Mouse (Mus musculus) ES-E14 (cell line): Measurements from ENCODE around the gene Fem1b. TPM values are rescaled to one million over a fixed set of nuclear protein-coding genes. Genes with fewer than 3 reads are reported as not detected.

Experiments used
- DNase-seq: peaks from one replicate; pipeline ENCODE4 v3.0.0-alpha.2; 2013; ENCODE audit warnings: low read depth, low spot score
- H3K27ac ChIP-seq: 2 replicates; pipeline ENCODE4 v1.5.1; 2012; ENCODE audit warnings: low read depth, mild to moderate bottlenecking, low read length, moderate library complexity, mixed read lengths; ENCODE audit not compliant: poor library complexity, insufficient read depth, severe bottlenecking
- H3K36me3 ChIP-seq: 2 replicates; pipeline ENCODE4 v1.6.1; 2012; ENCODE audit warnings: mild to moderate bottlenecking, low read length, moderate library complexity, mixed read lengths; ENCODE audit not compliant: control insufficient read depth, poor library complexity, insufficient read depth, severe bottlenecking
- H3K4me1 ChIP-seq, 2 experiments: fragments of 150-350 bp in 1 of 2; sonication (generic) in 1 of 2; 2 replicates each; pipeline ENCODE4 v1.6.1; 2012; ENCODE audit warnings: low read length in 2 of 2, mild to moderate bottlenecking in 1 of 2, mixed read lengths in 1 of 2; ENCODE audit not compliant: control insufficient read depth in 2 of 2, insufficient read depth in 2 of 2, poor library complexity in 1 of 2
- H3K4me3 ChIP-seq, 2 experiments: fragments of 150-350 bp in 1 of 2; sonication (generic) in 1 of 2; 2 replicates each; pipeline ENCODE4 v1.5.1; 2012; ENCODE audit warnings: low read length in 2 of 2, low read depth in 1 of 2, mild to moderate bottlenecking in 1 of 2, mixed read lengths in 1 of 2; ENCODE audit not compliant: insufficient read depth in 1 of 2, poor library complexity in 1 of 2, severe bottlenecking in 1 of 2
- H3K9ac ChIP-seq: 2 replicates; pipeline ENCODE4 v1.6.1; 2012; ENCODE audit warnings: low read depth, mild to moderate bottlenecking, low read length, mixed read lengths; ENCODE audit not compliant: poor library complexity, insufficient read depth, severe bottlenecking
- H3K9me3 ChIP-seq: fragments of 150-350 bp; sonication (generic); 2 replicates; pipeline ENCODE4 v1.6.1; 2012; ENCODE audit warnings: low read depth, mild to moderate bottlenecking, low read length; ENCODE audit not compliant: control insufficient read depth, insufficient read depth
- CHD2 ChIP-seq: IDR thresholded peaks from 2 replicates; pipeline ENCODE4 v1.6.1; 2014; ENCODE audit warnings: mild to moderate bottlenecking, low read depth, low read length, inconsistent platforms
- HCFC1 ChIP-seq: IDR thresholded peaks from 2 replicates; pipeline ENCODE4 v1.6.1; 2012; ENCODE audit warnings: low read length, inconsistent platforms, borderline replicate concordance; ENCODE audit not compliant: insufficient read depth
- MAFK ChIP-seq: IDR thresholded peaks from 2 replicates; pipeline ENCODE4 v1.6.1; 2014; ENCODE audit warnings: mild to moderate bottlenecking, low read depth, low read length, inconsistent platforms; ENCODE audit not compliant: insufficient read depth
- ZC3H11A ChIP-seq: IDR thresholded peaks from 2 replicates; pipeline ENCODE4 v1.6.1; 2012; ENCODE audit warnings: low read depth, mild to moderate bottlenecking, inconsistent platforms, low read length, borderline replicate concordance
- ZNF384 ChIP-seq: IDR thresholded peaks from 2 replicates; pipeline ENCODE4 v1.6.1; 2012; ENCODE audit warnings: low read depth, low read length, inconsistent platforms
- in situ Hi-C, 2 experiments: fragments of 600-800 bp; cut with MboI; formaldehyde crosslinking; loops; one replicate each; pipeline ENCODE4 v1.15.1; 2025; ENCODE audit warnings: low sequenced_read_pairs in 2 of 2, inconsistent platforms in 1 of 2; ENCODE audit not compliant: unreplicated experiment in 2 of 2
- total RNA-seq: library from RNA; depleted of rRNA; stranded (reverse); fragments of 300-350 nt; gene quantifications from 2 replicates; pipeline ENCODE4 v1.2.3, GENCODE M21; 2012

The Fem1b gene
- total RNA-seq, 1 experiment = 94.4 TPM

GRCm38 (mm10) chr9:62847694-62848093 lies 36.0 kb upstream of the Fem1b start:
- no peak overlapping the region for H3K27ac ChIP-seq
- in situ Hi-C loops = no loop called here
- peaks cover 0 to 13% of the 10 kb centered on the region in 2 experiments; a peak in 2 of 4 replicates for H3K4me1 ChIP-seq
- H3K9me3 ChIP-seq = no peaks in the 10 kb centered on the region
- DNase-seq = peak; percentile 92
- no peak overlapping the region for H3K9ac ChIP-seq
- no peak overlapping the region for H3K4me3 ChIP-seq
- TF ChIP-seq CHD2 = no peak
- peak; percentile 53; the same call in 1 of the 2 replicates for TF ChIP-seq ZC3H11A
- no peak for TF ChIP-seq MAFK
- peaks cover 4% of the 10 kb centered on the region; the same call in 1 of the 2 replicates for H3K36me3 ChIP-seq

DNA sequence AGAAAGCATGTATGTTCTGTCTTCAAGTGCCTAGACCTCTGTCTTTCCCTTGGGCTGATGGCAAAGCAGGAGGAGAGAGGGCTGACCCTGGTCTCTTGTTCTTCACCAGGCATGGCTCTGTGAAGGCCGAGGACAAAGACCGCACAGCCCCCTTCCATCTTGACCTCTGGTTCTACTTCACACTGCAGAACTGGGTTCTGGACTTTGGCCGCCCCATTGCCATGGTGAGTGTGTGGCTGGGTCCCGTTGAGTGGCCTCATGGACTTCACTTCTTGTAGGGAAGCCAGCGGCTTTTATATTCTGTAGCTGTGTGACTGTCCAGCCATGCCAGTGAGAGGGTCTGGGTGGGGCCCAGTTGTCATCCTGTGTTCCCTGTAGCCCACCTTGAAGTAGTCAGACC lies 32.7 kb upstream of the Fem1b start:
- no peak overlapping the region for H3K4me3 ChIP-seq
- DNase-seq = no peak

DNA sequence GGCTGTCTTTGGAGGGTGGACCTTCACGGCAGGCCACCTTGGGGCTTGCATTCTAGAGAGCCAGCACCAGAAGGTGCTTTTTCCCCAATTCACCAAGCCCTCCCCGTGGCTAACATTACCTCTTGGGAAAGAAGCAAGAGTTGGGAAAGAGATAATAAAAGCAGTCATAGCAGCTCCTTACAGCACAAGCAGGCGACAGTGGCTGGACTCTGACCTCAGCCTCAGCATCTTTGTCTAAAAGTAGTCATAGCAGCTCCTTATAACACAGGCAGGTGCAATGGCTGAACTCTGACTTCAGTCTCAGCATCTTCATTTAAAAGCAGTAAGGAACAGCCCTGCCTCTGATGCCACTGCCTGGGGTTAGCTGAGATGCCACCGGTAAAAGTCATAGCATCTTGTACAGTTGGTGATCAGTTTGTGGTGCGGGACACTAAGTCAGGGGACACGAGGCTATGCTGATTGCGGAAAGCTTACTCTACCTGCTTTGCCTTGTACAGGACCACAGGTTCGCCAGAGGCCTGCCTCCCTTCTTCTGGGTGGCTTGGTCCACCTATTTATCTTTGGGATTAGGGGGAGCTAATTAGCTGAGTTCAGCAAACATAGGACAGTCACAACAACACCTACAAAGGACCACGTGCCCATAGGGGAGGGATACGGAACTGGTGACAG lies 31.8 kb upstream of the Fem1b start:
- in situ Hi-C loops = no loop called here
- Histone ChIP-seq H3K9ac (no peak overlapping the region), H3K27ac (no peak overlapping the region), H3K4me1 (peaks cover 3 to 4% of the 10 kb centered on the region in 2 experiments; a peak in 2 of 4 replicates), H3K4me3 (no peak overlapping the region), H3K9me3 (no peaks in the 10 kb centered on the region), H3K36me3 (no peaks in the 10 kb centered on the region; the same call in 1 of the 2 replicates)
- DNase-seq = no peak
- TF ChIP-seq ZC3H11A (no peak), CHD2 (no peak), HCFC1 (no peak), MAFK (no peak), ZNF384 (no peak)

More for the DNA sequence above, 32.7 kb upstream of the Fem1b start:
- in situ Hi-C loops = no loop called here
- TF ChIP-seq ZNF384 (no peak), MAFK (no peak), ZC3H11A (no peak), CHD2 (no peak)
- no peak overlapping the region for H3K9ac ChIP-seq
- H3K4me1 ChIP-seq = peaks cover under 1 to 6% of the 10 kb centered on the region in 2 experiments; a peak in 2 of 4 replicates
- no peak overlapping the region for H3K27ac ChIP-seq
- H3K36me3 ChIP-seq = no peaks in the 10 kb centered on the region; the same call in 1 of the 2 replicates
- no peaks in the 10 kb centered on the region for H3K9me3 ChIP-seq

DNA sequence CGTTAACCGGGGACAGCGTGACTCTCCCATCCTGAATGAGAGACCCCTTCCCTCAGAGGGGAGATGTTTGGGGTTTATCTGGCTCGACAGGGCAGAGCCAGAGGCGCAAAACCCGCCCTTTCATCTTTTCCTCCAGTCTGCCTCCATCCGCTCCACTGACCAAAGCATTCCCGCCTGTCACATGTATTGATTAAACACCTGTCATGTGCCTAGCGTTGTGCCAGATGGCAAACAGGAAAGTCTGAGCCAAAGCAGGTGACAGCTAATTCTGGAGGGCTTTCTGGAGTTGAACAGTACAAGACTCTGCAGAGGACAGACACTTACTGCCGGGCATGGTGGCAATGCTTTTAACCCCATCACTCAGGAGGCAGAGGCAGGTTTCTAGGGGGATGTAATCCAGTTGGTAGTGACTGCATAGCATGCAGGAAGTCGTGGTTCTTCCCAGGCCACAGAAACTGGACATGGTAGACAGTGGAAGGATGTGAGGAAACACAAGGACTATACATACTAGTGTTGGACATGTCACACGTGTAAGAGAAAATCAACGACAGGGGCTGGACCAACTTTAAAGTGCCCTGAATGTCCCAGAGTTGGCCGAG lies 27.5 kb upstream of the Fem1b start:
- H3K4me1 ChIP-seq = peaks cover 3 to 11% of the 10 kb centered on the region in 2 experiments; a peak in 3 of 4 replicates
- no peaks in the 10 kb centered on the region for H3K9me3 ChIP-seq
- H3K9ac ChIP-seq = peak overlapping the region; percentile 92
- no peak overlapping the region for H3K27ac ChIP-seq
- H3K4me3 ChIP-seq = peak overlapping the region; percentile 64 to 80
- TF ChIP-seq MAFK (no peak), HCFC1 (no peak), ZNF384 (no peak)
- in situ Hi-C loops = no loop called here
- no peak for DNase-seq
- no peaks in the 10 kb centered on the region for H3K36me3 ChIP-seq

DNA sequence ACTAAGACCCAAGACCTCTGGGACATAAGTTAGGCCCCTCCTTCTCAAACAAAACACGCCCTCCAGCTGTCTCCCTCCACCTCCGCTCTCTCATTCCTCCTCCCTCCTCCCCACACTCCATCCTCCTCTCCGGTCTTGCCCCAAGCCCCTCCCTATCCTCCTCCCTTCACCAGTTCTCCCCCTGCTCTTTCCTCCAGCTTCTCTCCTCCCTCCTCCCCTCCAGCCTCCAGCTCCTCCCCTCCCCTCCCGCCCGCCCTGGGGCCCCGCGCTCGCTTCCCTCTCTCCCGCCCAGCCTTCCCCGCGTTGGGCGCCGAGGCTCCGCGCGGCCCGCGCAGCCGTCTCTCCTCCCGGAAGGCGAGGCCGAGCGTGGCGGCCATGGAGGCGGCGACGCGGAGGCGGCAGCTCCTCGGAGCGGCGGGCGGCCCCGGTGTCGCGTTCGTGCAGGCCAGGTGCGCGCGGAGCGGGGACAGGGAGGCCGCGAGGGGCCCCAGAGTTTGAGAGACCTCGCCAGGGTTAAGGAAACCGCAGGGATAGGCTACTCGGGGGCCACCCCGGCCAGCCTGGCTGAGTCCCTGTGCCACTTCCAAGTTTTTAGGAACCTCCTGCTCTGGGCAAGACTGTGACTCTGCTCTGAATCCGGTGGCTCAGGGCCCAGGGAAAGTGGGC lies 26.9 kb upstream of the Fem1b start, which contains the start of gene Cln6:
TSS of gene Cln6 (plus strand) at position 280 of the 666 bp plus-strand sequence.
- Histone ChIP-seq H3K27ac (no peak within 1 kb of the TSS), H3K4me1 (peaks cover 3 to 11% of the 10 kb centered on the region in 2 experiments; a peak in 3 of 4 replicates), H3K9ac (peak within 1 kb of the TSS; percentile 92), H3K4me3 (peak within 1 kb of the TSS; percentile 64 to 80), H3K9me3 (no peaks in the 10 kb centered on the region), H3K36me3 (no peaks in the 10 kb centered on the region)
- TF ChIP-seq ZNF384 (no peak), MAFK (no peak), CHD2 (no peak), HCFC1 (no peak), ZC3H11A (no peak)
- in situ Hi-C loops = no loop called here
- peak; percentile 90 for DNase-seq
